Mouse (Mus musculus) spleen, adult 2 months (tissue): ENCODE results near the gene Sergef.

Source experiments
- CTCF ChIP-seq: fragments of 200-500 bp; IDR thresholded peaks from 2 replicates; pipeline ENCODE4 v1.5.1; 2011; ENCODE audit warnings: mild to moderate bottlenecking, inconsistent platforms; ENCODE audit not compliant: insufficient read depth, insufficient read length, insufficient replicate concordance; ENCODE audit errors: extremely low read depth
- POLR2A ChIP-seq: fragments of 200-500 bp; IDR thresholded peaks from 2 replicates; pipeline ENCODE4 v1.6.1; 2011; ENCODE audit warnings: low read depth, low read length, inconsistent platforms

DNA sequence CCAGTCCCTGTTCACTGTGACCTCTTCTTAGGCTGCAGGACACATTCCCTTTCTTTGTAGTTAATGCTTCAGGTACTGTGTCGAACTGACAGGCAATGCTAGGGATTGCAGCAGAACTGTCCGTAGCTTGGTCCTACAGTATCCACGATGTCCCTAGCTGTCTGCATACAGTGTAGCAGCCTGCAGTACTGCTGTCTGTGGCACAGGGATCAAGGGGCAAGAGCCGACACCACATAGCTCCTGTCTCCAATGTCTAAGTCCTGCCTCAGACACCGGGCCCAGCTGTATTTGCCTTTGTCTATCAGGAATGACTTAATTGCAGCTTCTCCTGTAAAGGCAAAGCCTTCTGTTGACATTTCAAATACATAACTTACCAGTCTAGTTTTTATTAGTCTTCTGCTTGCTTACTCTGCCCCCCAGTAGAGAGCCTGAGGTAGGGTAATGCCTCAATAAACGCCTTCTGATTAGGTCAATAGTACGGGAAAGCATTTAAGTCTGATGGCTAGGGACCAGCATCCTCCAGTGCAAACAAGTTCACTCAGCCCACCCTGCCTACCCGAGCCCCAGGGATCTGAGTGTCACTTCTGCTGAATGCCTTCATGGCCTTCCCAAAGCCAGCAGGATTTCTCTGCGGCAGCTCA lies 179.9 kb downstream of the Sergef start:
- TF ChIP-seq POLR2A, result no peak
- TF ChIP-seq CTCF, result no peak
